Mouse (Mus musculus): ENCODE results near the gene Slc38a11.

Gene Slc38a11

DNA sequence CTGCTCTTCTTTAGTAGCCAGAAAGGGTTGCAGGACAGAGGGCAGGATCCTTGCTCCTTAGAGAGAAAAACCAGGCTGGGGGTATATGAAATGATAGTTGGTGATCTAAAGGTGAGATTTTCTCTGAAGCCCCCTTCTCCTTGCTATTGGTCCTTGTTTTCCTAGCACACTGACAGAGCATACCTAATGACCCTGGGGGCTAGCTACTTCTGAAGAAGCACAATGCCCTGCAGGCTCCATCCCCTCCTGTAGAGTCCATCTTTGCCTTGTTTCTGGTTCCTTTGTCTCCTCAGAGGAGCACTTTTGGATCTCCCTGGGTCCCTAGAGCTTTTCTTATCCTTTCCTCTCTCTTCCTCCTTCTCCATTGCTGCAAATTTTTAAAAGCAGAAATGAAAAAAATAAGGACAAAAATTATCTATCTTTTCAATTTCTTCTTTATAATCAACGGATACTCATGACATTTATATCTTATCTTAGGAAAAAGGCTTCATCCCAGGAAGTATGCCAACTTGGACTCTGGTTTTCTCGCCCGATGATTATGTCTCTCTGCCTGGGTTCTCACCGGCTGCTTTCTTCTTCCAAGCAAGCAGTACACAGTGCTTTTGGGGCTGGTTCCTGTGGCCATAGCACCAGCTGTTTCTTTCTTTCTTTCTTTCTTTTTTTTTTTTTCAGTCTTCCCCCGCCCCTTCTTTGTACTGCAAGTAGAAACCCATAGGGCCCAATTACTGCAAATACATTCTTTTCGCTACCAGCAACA, 41.7 kb downstream of the Slc38a11 start:
- DNase-seq (ENCODE audit: low read depth, low spot score), result no peak

DNA sequence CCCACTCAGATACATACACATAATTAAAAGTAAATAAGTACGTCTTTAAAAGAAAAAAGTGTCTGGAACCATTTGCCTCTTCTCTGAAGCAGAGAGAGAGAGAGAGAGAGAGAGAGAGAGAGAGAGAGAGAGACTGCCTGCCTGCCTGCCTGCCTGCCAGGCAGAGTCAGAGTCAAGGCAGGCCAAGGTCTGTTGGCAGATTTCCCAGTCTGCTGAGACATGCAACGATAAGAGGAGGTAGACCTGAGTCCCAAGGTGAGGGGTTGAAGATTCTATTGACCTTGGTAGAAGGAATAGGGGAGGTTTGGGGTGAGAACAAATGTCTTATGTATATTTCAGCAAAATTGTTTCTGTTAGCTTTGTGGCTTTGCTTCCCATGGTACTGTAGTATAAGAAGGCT, 42.9 kb downstream of the Slc38a11 start:
- no peak for DNase-seq (ENCODE audit: low read depth, low spot score)

DNA sequence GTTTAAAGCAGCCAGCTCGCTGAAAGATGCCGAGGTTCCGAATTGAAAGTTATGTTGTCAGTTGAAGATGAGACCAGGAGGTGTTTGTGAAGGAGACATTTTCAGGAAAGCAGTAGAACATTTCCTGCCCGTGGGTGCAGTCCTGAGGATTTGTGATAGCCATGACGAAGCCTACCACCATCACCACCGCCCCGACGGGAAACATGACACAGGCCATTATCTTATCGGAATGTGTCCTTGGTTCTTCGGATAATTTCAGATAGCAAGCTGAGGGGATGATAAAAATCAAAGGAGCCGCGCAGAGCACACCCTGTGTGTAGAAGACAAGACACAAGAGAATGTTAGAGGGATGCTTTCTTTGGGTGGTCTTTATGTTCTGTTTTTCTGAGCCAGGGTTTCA, 47.1 kb downstream of the Slc38a11 start:
- no peak for DNase-seq (ENCODE audit: low read depth, low spot score)

DNA sequence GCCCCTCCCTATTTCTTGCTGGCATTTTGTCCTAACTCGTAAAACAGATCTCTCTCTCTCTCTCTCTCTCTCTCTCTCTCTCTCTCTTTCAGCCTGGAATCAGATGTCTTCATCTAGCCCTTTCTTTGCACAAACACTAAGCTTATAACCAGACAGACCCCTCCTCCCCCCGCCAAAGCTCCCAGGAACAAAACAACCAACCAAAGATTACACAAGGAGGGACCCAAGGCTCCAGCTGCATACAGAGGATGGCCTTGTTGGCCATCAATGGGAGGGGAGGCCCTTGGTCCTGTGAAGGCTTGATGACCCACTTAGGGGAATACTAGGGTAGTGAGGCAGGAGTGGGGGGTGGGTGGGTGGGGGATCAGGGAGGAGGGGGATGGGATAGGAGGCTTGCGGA, 52.6 kb downstream of the Slc38a11 start:
- DNase-seq (ENCODE audit: low read depth, low spot score), result no peak

DNA sequence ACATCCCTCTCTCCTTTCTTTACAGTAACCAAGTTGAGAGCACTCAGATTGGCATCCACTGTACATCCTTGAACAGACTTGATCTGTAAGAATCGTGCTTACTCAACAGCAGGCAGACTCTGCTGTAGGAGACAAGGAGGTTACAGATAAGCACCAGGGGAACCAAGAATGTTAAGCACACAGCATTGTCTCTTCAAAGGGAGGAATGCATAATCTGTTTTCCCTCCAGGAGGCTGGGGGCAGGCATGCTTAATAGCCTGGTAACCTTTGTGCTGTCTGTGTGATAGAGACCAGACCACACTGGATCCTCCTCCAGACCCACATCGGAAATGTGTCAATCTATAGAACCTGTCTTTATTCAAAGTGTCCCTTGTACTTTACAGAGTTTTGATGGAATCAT, 67.3 kb downstream of the Slc38a11 start:
- no peak for DNase-seq (ENCODE audit: low read depth, low spot score)

DNA sequence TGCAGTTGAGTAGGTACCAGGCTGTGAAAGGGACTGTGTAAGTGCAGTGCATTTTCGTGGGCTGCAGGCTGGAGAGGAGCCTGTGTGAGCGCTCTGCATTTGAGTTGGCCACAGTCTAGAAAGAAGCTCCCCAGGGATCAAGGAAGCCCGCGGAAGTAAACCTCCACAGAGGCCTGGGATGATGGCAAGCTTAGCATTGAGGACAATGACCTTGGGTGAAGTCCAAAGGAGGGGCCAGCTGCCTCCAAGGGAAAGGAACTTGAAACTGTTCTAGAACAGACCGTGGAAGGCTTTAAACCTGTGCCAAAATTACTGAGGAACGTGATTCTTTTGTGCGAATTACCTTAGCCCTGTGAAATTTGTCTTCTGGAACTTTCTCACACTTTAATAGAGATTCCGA, 69.7 kb downstream of the Slc38a11 start:
- DNase-seq (ENCODE audit: low read depth, low spot score), result no peak

DNA sequence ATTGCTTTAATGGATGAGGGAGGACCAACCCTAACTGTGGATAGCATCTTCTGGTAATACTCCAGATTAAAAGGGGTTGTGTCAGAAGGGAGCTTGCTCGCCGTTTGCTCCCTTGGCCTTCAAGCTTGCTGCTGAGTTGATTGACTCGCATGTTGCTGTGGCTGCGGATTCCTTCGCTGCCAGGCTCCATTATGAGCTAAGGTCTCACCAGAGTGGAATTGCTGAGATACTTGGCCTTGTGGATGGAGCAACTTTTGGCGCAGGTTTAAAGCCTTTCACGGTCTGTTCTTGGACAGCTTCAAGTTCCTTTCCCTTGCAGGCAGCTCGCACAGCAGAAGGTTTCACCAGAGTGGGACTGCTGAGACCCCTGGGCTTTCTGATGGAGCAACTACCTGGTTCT, 70.4 kb downstream of the Slc38a11 start:
- no peak for DNase-seq (ENCODE audit: low read depth, low spot score)

DNA sequence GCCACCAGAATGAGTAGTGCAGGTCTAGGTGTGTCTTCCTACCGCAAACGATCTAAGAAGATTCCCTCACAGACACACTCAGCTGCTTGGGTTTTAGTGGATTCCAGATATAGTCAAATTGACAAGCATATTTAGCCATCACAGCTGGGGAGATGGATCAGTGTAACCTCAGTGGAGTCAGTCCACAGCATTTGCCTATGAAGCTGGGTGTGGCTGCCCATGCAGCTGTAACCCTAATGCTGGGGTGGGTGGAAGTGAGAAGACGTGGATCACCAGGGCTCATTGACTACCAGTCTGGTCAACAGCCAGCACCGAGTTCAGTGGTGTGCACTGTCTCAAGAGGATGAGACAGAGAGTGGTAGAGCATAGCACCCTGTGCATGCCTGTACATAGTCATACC, 74.1 kb downstream of the Slc38a11 start:
- DNase-seq (ENCODE audit: low read depth, low spot score), result no peak

DNA sequence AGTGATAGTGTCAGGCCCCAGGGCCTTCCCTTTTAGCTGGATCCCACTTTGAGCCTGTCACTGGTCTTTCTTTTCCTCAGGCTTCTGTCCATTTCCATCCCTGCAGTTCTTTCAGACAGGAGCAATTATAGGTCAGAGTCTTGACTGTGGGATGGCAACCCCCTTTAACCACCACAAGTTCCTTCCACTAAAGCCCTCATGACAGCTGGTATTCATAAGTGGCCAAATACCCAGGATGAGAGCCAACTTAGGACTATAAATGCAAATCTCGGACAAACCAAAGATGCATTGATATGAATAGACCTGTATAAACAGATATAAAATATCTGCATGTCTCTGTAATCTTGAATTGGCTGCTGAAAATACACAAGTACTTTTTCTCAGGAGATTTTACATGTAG, 75.1 kb downstream of the Slc38a11 start:
- DNase-seq (ENCODE audit: low read depth, low spot score), result no peak

DNA sequence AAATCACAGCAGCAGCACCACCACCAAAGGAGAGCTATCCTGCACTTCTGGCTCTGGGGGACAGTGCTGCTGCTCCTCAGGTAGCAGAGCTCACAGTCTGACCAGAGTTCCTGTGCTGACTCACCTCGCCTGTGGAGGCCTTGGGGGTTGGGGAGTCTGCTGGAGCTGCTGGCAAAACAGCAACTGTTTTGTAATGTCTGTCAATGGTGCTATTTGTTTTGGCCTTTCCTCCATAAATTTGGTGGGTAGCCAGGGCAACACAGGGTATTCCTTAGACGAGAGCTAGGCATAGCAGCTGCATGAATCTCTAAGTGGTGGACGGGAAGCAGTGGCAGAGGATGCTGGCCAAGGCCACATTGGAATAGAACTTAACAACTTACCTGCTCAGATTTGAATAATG, 78.5 kb downstream of the Slc38a11 start:
- DNase-seq (ENCODE audit: low read depth, low spot score), result peak; percentile 15

DNA sequence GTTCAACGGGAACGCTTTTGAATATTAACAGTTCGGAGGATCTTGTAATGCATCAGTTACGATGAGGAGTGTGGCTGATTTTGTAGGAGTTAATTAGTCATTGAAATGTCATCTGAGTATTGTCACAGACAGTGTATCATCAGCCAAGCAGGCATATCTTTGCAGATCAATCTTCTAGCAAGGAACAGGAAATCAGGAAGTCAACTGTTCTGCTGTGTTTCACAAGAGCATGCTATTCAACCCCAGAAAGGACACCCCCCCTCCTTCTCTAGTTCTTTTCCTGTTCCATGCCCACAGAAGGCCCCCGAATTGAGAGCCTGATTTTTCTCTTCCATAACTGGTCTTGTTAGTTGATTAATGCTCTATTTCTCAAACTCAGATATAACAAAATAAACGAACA, 80.9 kb downstream of the Slc38a11 start:
- no peak for DNase-seq (ENCODE audit: low read depth, low spot score)

DNA sequence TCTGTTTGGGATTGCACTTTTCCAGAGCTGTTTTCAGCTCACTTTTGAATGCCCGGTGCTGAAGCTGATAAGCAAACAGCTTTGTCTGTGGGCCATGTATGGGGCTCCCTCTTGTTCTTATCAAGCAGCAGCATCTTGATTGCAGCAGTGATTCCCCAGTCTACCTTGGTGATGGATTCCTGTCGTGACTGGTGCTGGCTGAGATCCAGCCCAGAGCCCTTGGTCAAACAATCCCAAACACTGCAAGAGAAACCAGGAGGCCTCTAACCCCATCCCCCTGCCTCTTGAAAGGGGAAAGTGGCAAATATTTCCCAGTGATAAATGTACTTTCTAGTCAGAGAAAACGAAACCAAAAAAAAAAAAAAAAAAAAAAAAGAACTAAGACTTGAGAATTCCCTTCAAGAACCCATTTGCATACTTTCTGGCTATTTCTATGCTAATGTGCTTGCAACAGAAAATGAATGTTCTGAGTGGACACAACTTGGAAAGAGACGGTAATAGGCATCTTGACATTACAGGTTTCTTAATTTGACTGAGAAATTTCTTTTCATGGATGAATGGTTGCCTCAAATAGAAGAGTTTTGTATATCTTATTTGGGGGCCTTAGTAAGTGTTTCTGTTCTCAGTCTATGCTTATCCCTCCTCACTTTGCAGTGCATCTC, 84.7 kb downstream of the Slc38a11 start:
- no peak for DNase-seq (ENCODE audit: low read depth, low spot score)

DNA sequence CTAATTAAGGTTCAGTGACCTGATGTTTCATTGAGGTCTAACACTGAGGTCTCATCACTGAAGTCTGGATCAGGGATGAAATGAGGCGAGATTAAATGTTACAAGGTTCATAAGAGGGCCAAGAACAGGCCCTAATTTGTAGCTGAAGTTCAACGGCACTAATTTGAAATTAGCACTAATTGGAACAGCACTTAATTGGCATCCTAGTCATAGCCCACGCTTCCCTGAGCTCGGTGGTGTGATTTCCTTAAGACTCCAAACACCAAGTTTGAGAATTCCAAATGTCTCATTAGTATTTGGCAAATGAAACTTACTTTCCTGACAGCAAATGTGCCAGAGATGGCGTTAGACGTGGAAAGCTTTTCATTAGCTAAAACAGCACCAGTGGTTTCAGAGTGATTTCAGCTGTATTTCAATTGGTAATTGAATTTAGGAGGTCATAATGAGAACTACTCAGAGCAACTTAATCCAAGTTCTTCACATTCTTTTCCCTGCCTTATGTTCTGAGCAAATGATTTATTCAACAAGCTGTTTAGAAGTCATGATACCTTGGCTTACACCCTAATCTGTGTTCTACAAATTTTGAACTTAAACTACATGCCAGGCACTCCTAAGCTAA, 88.3 kb downstream of the Slc38a11 start:
- no peak for DNase-seq (ENCODE audit: low read depth, low spot score)

DNA sequence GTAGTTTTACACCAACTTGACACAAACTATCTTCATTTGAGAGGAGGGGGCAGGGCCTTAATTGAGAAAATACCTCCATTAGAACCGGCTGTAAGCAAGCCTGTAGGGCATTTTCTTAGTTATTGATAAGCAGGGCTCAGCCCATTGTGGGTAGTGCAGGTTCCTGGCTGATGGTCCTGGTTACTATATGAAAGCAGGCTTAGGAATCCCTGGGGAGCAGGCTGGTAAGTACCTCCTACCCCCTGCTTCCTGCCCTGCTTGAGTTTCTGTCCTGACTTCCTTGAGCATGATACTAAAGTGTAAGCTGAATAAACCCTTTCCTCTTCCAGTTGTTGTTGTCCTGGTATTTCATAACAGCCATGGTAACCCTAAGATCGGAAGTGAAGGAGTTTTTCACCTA, 89.9 kb downstream of the Slc38a11 start:
- no peak for DNase-seq (ENCODE audit: low read depth, low spot score)

DNA sequence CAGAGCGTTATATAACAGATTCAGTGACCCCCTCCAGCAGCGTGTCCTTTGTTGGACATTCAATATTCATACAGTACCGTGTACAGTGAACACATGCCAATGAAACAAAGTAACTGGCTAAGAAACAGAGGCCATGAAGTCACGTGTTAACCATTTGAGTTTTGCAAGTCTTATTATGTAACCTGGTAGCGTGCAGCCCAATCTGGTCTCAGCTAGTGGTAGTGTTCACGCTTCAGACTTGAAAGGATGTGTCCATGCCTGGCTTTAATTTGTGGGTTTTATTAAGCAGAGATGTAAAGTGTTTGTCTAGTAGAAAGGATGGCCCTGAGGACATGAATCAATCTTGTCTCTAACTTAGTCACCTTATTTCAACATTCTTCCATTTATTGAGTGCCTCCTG, 95.1 kb downstream of the Slc38a11 start:
- DNase-seq (ENCODE audit: low read depth, low spot score), result no peak

DNA sequence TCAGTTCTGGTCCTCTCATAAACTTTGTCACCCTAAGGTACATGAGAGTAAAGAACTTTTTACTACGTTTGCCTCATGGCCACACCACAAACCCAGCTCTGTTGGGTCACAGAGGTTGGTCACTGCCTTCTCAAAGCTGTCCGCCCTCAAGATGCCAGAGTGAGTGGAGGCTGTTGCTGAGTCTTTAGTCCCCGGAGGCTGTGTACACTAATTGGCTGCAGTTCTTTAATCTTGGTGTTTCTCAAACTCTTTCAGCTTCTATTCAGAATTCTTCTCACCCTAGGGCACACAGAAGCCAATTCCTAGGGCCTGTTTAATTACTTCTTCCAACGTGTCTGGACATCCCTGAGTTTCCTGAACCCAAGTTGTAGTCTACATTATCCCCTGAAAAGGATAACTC, 96.0 kb downstream of the Slc38a11 start:
- DNase-seq (ENCODE audit: low read depth, low spot score), result no peak

DNA sequence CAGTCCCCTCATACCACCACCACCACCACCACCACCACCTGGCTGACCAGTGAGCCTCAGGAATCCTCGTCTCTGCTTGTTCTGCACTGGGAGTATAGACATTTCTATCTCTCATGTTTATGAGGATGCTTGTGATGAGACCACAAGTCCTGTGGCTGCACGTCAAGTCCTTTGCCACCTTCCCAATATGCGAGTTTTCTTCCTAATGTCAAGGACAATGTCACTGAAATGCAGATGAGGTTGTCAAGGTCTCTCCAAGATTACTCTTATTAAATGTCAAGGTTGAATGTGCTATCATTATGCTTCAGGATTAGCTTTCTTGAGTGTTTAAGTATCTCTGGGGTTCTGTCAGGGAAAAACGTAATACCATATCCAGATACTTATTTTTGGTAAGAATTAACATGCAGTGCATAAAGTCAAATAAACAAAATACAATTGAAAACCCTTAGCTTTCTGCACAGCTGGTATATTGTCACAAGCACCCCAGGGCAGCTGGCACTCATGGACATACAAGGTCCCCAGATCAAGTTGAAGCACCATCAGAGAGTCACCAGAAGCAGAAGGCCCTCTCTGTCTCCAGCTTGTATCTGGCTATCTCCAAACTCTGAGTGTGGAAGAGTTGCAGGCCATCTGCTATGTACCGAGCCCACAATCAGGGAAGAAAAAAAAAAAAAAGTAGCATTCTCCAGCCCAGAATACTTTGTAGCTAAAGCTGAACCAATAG, 97.1 kb downstream of the Slc38a11 start:
- DNase-seq (ENCODE audit: low read depth, low spot score), result no peak

Measured in telencephalon, adult 2 months (tissue).